Mouse (Mus musculus): ENCODE results near the gene Adgb. TPM values are rescaled to one million over a fixed set of nuclear protein-coding genes. Genes with fewer than 3 reads are reported as not detected.

Adgb gene
- polyA plus RNA-seq, 1 experiment: 2.0 TPM

DNA sequence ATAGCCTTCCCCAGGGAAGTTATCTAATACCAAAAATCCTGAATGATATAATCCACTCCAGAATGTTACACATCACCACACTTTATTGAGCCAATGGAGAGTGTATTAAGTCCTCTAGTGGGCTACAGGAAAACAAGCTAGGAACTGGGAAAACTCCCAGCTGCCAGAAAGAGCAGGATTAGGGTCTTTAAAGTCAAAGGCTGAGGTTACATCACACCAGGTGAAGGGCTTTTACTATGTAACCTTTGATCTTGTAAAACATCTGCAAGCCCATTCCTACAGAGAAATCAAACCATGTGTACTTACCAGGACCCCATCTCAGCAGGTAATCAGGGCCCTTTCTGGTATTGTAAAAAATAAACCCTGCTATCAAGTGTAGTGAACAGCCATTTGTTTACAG, 28.6 kb downstream of the Adgb start:
- DNase-seq: no peak
- Histone ChIP-seq H3K4me1 (ENCODE audit: control insufficient read depth, insufficient read depth, low read length) (no peaks in the 10 kb centered on the region), H3K4me3 (replicated peaks; ENCODE audit: extremely low read depth, low read depth, low read length) (no peak overlapping the region)
- TF ChIP-seq POLR2A (IDR thresholded peaks at IDR 0.05; ENCODE audit: borderline replicate concordance, extremely low read depth, low read depth, low read length) (no peak), CTCF (IDR thresholded peaks at IDR 0.05; ENCODE audit: insufficient read depth, low read length) (no peak)

DNA sequence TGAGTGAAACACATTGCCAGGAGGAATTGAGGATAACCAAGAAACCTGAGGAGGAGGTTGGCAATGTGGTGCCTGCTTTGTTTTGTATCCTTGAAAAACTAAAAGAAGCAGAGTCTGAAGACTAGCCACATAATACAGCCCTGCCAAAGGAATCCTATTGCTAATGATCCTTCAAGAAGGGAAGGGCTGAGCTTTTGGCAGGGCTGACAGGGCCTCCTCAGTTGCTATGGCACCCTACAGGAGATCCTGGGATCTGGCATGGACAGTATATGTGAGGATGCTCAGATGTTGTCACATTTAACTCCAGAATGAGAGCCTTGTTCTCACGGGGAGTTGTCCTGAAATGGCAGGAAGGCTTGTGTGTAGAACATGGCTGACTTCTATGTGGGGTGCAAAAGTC, 37.1 kb downstream of the Adgb start:
- H3K4me1 ChIP-seq (ENCODE audit: control insufficient read depth, insufficient read depth, low read length): no peaks in the 10 kb centered on the region
- WGBS: 83% methylated on average over 1 of the region's 1 CpGs
- no peak overlapping the region for H3K4me3 ChIP-seq (replicated peaks; ENCODE audit: extremely low read depth, low read depth, low read length)
- TF ChIP-seq POLR2A (IDR thresholded peaks at IDR 0.05; ENCODE audit: borderline replicate concordance, extremely low read depth, low read depth, low read length) (no peak), CTCF (IDR thresholded peaks at IDR 0.05; ENCODE audit: insufficient read depth, low read length) (no peak)
- DNase-seq: no peak

DNA sequence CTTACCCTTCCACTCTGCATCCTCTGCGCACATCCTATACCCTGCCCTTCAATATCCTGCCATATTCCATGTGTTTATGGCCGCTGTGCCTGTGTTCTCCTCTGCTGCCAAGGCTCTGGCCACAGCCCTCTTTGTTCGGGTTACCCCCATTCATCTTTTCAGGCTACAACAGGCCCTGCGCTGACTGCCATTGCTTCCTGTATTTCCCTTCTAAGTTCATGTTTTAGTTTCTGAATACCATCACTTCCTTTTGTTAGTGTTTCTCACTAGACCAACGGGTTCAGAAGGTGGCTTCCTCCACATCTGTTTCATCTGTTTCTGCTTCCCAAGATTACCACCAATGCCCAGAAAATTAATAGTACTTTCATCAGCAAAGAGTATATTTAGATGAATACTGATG, 42.5 kb downstream of the Adgb start:
- Histone ChIP-seq H3K4me3 (replicated peaks; ENCODE audit: extremely low read depth, low read depth, low read length) (no peak overlapping the region), H3K4me1 (ENCODE audit: control insufficient read depth, insufficient read depth, low read length) (no peaks in the 10 kb centered on the region)
- whole genome bisulfite sequencing: 40% methylated on average over 5 of the region's 5 CpGs
- TF ChIP-seq POLR2A (IDR thresholded peaks at IDR 0.05; ENCODE audit: borderline replicate concordance, extremely low read depth, low read depth, low read length) (no peak), CTCF (IDR thresholded peaks at IDR 0.05; ENCODE audit: insufficient read depth, low read length) (no peak)
- DNase-seq: no peak

DNA sequence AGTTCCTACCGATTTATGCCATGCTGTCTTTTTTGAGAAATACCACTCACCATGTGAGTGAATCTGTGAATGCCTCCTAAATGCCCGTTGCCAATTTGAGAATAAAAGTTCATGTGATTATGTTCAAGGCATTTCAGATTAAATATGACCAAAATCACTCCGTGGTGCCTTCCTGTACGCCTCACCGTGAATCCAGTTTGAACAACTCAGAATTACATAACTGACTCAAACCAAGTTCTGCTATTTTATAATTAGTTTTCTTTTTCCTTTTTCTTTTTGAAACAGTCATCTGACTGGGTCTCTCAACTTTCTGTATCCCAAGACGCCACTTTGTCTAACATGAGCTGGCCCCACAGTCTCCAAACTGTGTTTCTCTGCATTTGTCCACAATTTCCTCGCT, 43.1 kb downstream of the Adgb start:
- WGBS: 81% methylated on average over 7 of the region's 7 CpGs
- TF ChIP-seq POLR2A (IDR thresholded peaks at IDR 0.05; ENCODE audit: borderline replicate concordance, extremely low read depth, low read depth, low read length) (no peak), CTCF (IDR thresholded peaks at IDR 0.05; ENCODE audit: insufficient read depth, low read length) (no peak)
- DNase-seq: no peak
- H3K4me3 ChIP-seq (replicated peaks; ENCODE audit: extremely low read depth, low read depth, low read length): no peak overlapping the region
- H3K4me1 ChIP-seq (ENCODE audit: control insufficient read depth, insufficient read depth, low read length): no peaks in the 10 kb centered on the region

DNA sequence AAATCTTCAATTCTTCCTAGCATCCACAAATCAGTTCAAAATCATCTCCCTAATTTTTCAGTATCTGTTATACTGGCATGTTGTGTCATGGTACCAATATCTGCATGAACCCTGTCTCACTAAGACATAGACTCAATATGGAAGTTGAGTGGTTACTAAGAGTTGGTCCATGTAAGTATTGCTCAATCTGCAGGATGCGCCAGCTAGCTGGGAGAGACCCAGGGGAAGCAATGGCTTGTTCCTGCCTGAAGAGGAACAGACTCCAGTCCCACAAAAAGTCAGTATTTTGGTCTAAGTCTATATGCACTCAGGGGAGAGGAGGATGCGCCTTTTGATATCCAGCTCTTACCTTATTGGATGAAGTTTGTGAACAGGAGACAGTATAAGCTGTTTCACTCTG, 47.7 kb downstream of the Adgb start:
- no peak for TF ChIP-seq CTCF (IDR thresholded peaks at IDR 0.05; ENCODE audit: insufficient read depth, low read length)
- no peak for TF ChIP-seq POLR2A (IDR thresholded peaks at IDR 0.05; ENCODE audit: borderline replicate concordance, extremely low read depth, low read depth, low read length)
- 86% methylated on average over 2 of the region's 2 CpGs for WGBS
- DNase-seq: no peak
- Histone ChIP-seq H3K4me3 (replicated peaks; ENCODE audit: extremely low read depth, low read depth, low read length) (no peak overlapping the region), H3K4me1 (ENCODE audit: control insufficient read depth, insufficient read depth, low read length) (no peaks in the 10 kb centered on the region)

DNA sequence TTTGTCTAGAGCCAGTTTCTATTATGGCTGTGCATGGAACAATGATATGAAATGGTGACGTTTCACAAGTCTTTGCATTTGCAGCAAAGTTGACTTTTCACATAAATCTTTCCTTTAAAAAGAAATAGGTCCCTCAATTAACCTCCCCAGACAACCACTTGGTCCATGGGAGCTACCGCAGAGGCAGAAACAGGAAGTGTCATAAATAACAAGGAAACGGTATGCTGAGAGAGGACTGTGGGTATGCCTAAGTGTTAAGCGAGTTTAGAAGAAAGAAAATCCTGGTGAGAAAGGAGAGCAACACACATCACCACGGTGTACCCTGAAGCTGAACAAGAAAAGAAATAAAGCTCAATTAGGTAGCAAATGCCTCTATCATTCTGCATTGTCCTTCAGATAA, 61.1 kb downstream of the Adgb start:
- no peak for DNase-seq
- Histone ChIP-seq H3K4me1 (ENCODE audit: control insufficient read depth, insufficient read depth, low read length) (no peaks in the 10 kb centered on the region; the same call in 1 of the 2 replicates), H3K4me3 (replicated peaks; ENCODE audit: extremely low read depth, low read depth, low read length) (no peak overlapping the region)
- TF ChIP-seq CTCF (IDR thresholded peaks at IDR 0.05; ENCODE audit: insufficient read depth, low read length) (no peak), POLR2A (IDR thresholded peaks at IDR 0.05; ENCODE audit: borderline replicate concordance, extremely low read depth, low read depth, low read length) (no peak)
- 36% methylated on average over 5 of the region's 5 CpGs for whole genome bisulfite sequencing

DNA sequence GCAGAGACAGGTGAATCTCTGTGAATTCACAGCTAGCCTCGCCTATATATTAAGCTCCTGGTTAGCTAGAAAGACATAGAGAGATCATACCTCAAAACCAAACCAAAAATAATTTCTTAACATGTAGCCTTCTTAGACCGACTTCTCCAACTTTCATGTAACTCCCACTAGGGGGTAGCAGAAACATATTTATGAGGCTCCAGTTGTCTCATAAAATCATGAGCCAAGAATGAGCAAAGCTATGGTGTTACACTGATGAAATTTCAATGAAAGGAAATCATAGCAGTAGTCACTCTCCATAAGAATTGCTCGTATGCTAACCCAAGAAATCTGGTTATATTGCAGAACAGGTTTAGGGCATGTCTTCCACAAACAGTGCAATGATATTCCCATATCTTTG, 64.0 kb downstream of the Adgb start:
- TF ChIP-seq POLR2A (IDR thresholded peaks at IDR 0.05; ENCODE audit: borderline replicate concordance, extremely low read depth, low read depth, low read length): no peak
- no peak for TF ChIP-seq CTCF (IDR thresholded peaks at IDR 0.05; ENCODE audit: insufficient read depth, low read length)
- WGBS: 8% methylated on average over 3 of the region's 3 CpGs
- Histone ChIP-seq H3K4me3 (replicated peaks; ENCODE audit: extremely low read depth, low read depth, low read length) (no peak overlapping the region), H3K4me1 (ENCODE audit: control insufficient read depth, insufficient read depth, low read length) (no peaks in the 10 kb centered on the region; the same call in 1 of the 2 replicates)
- DNase-seq: no peak

DNA sequence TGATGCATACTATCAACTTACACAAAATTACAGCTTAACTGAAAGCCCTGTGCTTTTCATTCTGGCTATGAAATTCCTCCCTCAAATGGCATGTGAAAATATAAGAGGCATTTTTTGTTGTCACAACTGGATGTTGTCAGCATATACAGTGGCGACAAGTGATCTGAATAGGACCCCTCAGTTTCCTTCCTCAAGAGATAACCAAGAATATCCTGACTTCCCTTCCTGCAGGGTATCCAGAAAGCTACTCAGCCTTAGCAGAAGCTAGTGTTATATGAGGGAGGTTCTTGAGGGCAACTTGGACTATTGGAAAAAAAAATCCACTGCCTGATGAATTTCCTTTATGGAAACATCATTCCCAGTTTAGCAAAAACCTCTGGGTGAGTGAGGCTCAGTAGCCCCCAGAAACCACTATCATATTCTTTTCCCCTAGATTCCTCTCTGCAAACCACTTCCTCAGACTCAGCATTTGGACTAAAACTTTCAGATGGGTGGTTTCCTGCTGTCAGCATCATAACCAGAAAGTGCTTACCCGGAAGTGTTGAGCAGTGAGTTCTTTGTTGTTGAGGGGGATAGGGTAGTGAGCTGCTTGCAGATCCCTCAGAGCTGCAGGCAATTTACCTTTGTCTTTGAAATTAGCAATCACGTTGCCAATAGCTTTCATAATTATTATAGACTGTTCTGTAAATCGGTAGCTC, 76.2 kb downstream of the Adgb start:
- TF ChIP-seq POLR2A (IDR thresholded peaks at IDR 0.05; ENCODE audit: borderline replicate concordance, extremely low read depth, low read depth, low read length): no peak
- no peak for TF ChIP-seq CTCF (IDR thresholded peaks at IDR 0.05; ENCODE audit: insufficient read depth, low read length)
- Histone ChIP-seq H3K4me1 (ENCODE audit: control insufficient read depth, insufficient read depth, low read length) (no peaks in the 10 kb centered on the region), H3K4me3 (replicated peaks; ENCODE audit: extremely low read depth, low read depth, low read length) (no peak overlapping the region)
- DNase-seq: no peak
- whole genome bisulfite sequencing: 53% methylated on average over 4 of the region's 4 CpGs

DNA sequence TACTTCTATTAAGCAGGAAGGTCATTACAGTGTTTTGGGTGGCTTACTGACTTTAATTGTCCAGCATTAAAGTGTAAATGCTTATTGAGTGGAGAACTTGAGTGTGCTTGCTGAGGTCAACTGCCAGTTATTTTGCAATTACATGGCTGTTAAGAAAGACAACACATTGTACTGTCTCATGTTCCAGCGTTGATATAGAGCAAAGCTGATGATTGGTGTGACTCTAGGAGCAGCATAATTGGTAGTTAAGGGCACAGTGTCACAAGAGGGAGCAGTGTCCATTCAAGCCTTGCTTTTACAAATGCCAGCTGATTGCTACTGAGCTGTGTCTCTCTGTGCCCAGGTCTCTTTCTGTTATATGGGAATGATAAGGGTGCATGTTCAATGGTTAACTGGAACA, 97.5 kb downstream of the Adgb start:
- DNase-seq: no peak
- 48% methylated on average over 1 of the region's 1 CpGs for WGBS
- TF ChIP-seq POLR2A (IDR thresholded peaks at IDR 0.05; ENCODE audit: borderline replicate concordance, extremely low read depth, low read depth, low read length): no peak
- no peak for TF ChIP-seq CTCF (IDR thresholded peaks at IDR 0.05; ENCODE audit: insufficient read depth, low read length)
- Histone ChIP-seq H3K4me1 (ENCODE audit: control insufficient read depth, insufficient read depth, low read length) (no peaks in the 10 kb centered on the region), H3K4me3 (replicated peaks; ENCODE audit: extremely low read depth, low read depth, low read length) (no peak overlapping the region)

DNA sequence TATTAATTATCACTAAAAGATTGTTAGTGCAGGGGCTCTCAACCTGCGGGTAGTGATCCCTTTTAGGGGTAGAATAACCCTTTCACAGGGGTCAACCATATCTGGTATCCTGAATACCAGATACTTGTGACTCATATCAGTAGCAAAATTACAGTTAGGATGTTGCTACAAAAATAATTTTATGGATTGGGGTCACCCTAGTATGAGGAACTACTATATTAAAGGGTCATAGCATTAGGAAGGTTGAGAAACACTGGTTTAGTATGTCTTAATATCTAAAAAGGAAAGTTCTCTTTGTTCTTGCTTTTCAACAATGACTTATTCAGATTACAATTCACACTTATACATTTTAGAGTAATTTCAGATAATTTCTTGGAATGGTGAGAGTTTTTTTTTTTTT, 108.1 kb downstream of the Adgb start:
- TF ChIP-seq POLR2A (IDR thresholded peaks at IDR 0.05; ENCODE audit: borderline replicate concordance, extremely low read depth, low read depth, low read length) (no peak), CTCF (IDR thresholded peaks at IDR 0.05; ENCODE audit: insufficient read depth, low read length) (no peak)
- 43% methylated on average over 1 of the region's 1 CpGs for WGBS
- H3K4me3 ChIP-seq (replicated peaks; ENCODE audit: extremely low read depth, low read depth, low read length): no peak overlapping the region
- DNase-seq: no peak
- no peaks in the 10 kb centered on the region for H3K4me1 ChIP-seq (ENCODE audit: control insufficient read depth, insufficient read depth, low read length)
